Mouse (Mus musculus) bone marrow, adult 2 months (tissue): Measurements from ENCODE around the gene Mettl14.

ENCODE experiments used
- CTCF ChIP-seq: fragments of 200-500 bp; IDR thresholded peaks from 2 replicates; pipeline ENCODE4 v1.5.1; 2011; ENCODE audit warnings: low read length, control low read depth; ENCODE audit not compliant: control insufficient read depth, insufficient read depth
- POLR2A ChIP-seq: fragments of 200-500 bp; IDR thresholded peaks from 2 replicates; pipeline ENCODE4 v1.6.1; 2011; ENCODE audit warnings: low read depth, mild to moderate bottlenecking, control low read depth, low read length, borderline replicate concordance; ENCODE audit not compliant: control insufficient read depth

GRCm38 (mm10) chr3:123353183-123353582 lies 32.7 kb downstream of the Mettl14 start:
- TF ChIP-seq CTCF: no peak
- no peak for TF ChIP-seq POLR2A
